Mouse (Mus musculus) limb, embryonic 12.5 days (tissue): ENCODE measurements around the gene Ints1. TPM values are rescaled to one million over a fixed set of nuclear protein-coding genes. Genes with fewer than 3 reads are reported as not detected.

Experiments used
- ATAC-seq: fragments of 200-750 bp; cut with Nextera tagmentation; 2 replicates; pipeline ENCODE4 v1.8.0; 2017; ENCODE audit warnings: low read depth, moderate TSS enrichment; ENCODE audit not compliant: insufficient number of reproducible peaks, insufficient read depth, low FRiP score, low TSS enrichment
- H3K27ac ChIP-seq: fragments of 300-500 bp; sonication (generic); 2 replicates; pipeline ENCODE4 v1.5.1; 2016; ENCODE audit warnings: mild to moderate bottlenecking, moderate library complexity
- H3K27me3 ChIP-seq: fragments of 300-500 bp; sonication (generic); 2 replicates; pipeline ENCODE4 v1.6.1; 2016; ENCODE audit warnings: mild to moderate bottlenecking, moderate library complexity
- H3K36me3 ChIP-seq: fragments of 300-500 bp; sonication (generic); 2 replicates; pipeline ENCODE4 v1.6.1; 2016; ENCODE audit warnings: mild to moderate bottlenecking, moderate library complexity
- H3K4me1 ChIP-seq: fragments of 300-500 bp; sonication (generic); replicated peaks from 2 replicates; pipeline ENCODE4 v1.6.1; 2016
- H3K4me2 ChIP-seq: fragments of 300-500 bp; sonication (generic); 2 replicates; pipeline ENCODE4 v1.6.1; 2016; ENCODE audit warnings: mild to moderate bottlenecking, moderate library complexity
- H3K4me3 ChIP-seq: fragments of 300-500 bp; sonication (generic); replicated peaks from 2 replicates; pipeline ENCODE4 v1.5.1; 2016; ENCODE audit warnings: mild to moderate bottlenecking
- H3K9ac ChIP-seq: fragments of 300-500 bp; sonication (generic); replicated peaks from 2 replicates; pipeline ENCODE4 v1.6.1; 2016; ENCODE audit warnings: mild to moderate bottlenecking, moderate library complexity
- H3K9me3 ChIP-seq: fragments of 300-500 bp; sonication (generic); 2 replicates; pipeline ENCODE4 v1.6.1; 2016; ENCODE audit warnings: mild to moderate bottlenecking, moderate library complexity
- WGBS: fragments of 180-500 bp; shearing (Covaris S2); methylation state at CpG from one replicate; pipeline ENCODE4 v1.1.7; 2016; 5-methylcytosine and 5-hydroxymethylcytosine counted together
- polyA plus RNA-seq: library from polyadenylated mRNA; unstranded; fragments of >200 nt; fragmentation: Nextera tagmentation; extraction: Ambion mirVana; gene quantifications from 2 replicates; pipeline ENCODE4 v1.2.1, GENCODE M21; 2016

Gene Ints1
- polyA plus RNA-seq, 1 experiment from 2014 or later = 32.8 TPM

DNA sequence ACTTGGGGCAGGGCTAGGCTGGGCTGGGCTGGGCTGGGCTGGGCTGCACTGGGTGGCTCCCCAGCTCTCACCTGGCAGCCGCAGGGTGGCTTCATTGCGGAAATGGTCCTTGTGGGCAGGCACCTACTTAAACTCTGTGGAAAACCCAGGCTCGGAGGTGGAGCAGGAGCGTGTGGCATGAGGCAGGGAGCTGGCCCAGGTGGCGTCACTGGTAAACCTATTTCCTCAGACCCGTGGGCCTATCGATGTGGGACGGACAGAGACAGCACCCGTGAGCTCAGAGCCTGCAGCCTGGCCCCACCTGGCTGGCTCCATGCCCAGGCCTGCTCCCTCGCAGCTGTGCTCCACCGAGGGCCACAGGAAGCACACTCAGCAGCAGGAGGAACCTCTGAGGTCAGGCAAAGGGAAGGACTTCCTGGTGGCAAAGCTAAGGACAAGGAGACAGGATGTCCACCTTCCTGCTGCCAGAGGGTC lies 42.8 kb downstream of the Ints1 start:
- H3K4me3 ChIP-seq = no peak overlapping the region
- no peaks in the 10 kb centered on the region for H3K9me3 ChIP-seq
- peaks cover 63% of the 10 kb centered on the region for H3K4me1 ChIP-seq
- no peak for ATAC-seq
- H3K4me2 ChIP-seq = no peak overlapping the region
- H3K9ac ChIP-seq = no peak overlapping the region
- 52% methylated on average over 11 of the region's 11 CpGs for WGBS
- peak overlapping the region; percentile 62; the same call in 1 of the 2 replicates for H3K27ac ChIP-seq
- H3K36me3 ChIP-seq = no peaks in the 10 kb centered on the region
- no peaks in the 10 kb centered on the region for H3K27me3 ChIP-seq

DNA sequence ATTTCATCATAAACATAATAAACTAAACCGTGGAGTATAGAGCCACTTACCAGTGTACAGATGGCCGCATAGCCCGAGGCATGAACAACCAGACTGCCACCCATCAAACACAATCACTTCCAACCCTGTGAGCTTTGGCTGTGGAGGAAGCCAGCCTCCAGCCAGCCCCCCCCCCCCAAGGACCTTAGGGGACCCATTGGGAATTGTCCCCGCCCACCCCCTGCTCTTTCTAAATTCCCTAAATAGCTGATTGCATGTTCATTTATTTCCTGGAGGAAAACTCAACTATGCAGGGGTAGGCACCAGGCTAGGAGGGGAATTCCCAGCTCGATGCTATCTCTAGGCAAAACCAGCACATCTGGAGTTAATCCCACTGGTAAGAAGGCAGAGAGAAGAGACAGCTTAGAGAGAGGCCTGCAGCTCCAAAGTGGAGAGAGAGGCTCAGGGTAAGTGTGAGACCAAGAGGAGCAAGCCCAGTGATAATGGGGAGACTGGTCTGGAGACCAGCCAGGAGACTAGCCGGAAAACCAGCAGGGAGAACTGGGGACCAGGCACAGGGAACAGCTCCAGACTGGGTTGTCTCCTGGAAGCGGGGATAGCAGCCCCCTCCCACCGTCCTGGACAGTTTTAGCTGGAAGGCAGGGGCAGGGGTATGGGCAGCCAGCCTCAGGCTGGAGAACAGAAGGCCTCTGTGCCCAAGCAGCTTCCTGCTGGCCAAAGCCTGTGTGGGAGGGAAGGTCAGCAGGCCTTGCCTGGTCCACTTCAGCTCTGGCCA lies 44.6 kb downstream of the Ints1 start:
- Histone ChIP-seq H3K4me3 (no peak overlapping the region), H3K9ac (peak overlapping the region; percentile 27; the same call in 1 of the 2 replicates), H3K36me3 (no peaks in the 10 kb centered on the region), H3K4me2 (peak overlapping the region; percentile 23; the same call in 1 of the 2 replicates), H3K9me3 (no peaks in the 10 kb centered on the region), H3K27me3 (no peaks in the 10 kb centered on the region), H3K4me1 (peaks cover 55% of the 10 kb centered on the region), H3K27ac (peak overlapping the region; percentile 82)
- 13% methylated on average over 8 of the region's 8 CpGs for WGBS
- no peak; the same call in 1 of the 2 replicates for ATAC-seq

DNA sequence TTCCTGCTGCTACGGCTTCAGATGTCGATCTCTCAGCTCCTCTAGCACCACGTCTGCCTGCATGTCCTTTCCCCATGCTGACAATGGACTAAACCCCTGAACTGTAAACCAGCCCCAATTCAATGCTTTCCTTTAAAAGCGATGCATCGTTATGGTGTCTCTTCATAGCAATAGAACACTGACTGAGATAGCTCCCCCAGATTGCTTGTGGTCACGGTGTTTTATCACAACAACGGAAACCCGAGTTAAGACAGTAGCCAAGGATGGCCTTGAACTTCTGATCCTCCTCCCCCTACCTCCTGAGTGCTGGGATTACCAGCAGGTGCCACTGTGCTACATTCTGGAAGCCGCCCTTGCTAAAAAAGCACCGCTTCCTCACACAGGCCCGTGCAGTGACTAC lies 48.2 kb downstream of the Ints1 start:
- no peak overlapping the region for H3K4me3 ChIP-seq
- no peaks in the 10 kb centered on the region for H3K9me3 ChIP-seq
- no peak overlapping the region for H3K27ac ChIP-seq
- H3K9ac ChIP-seq = no peak overlapping the region
- ATAC-seq = no peak
- H3K4me2 ChIP-seq = no peak overlapping the region
- no peaks in the 10 kb centered on the region for H3K36me3 ChIP-seq
- H3K27me3 ChIP-seq = no peaks in the 10 kb centered on the region
- H3K4me1 ChIP-seq = peaks cover 38% of the 10 kb centered on the region
- WGBS = 88% methylated on average over 11 of the region's 11 CpGs

GRCm38 (mm10) chr5:139726186-139726585 lies 49.3 kb downstream of the Ints1 start:
- Histone ChIP-seq H3K27ac (no peak overlapping the region), H3K9ac (no peak overlapping the region), H3K27me3 (no peaks in the 10 kb centered on the region), H3K36me3 (0 out of 2 replicates have a peak, but pooled peaks cover 3% of the 10 kb centered on the region), H3K4me1 (peaks cover 29% of the 10 kb centered on the region), H3K4me2 (no peak overlapping the region), H3K4me3 (no peak overlapping the region), H3K9me3 (no peaks in the 10 kb centered on the region)
- no peak for ATAC-seq
- WGBS = 84% methylated on average over 3 of the region's 3 CpGs

DNA sequence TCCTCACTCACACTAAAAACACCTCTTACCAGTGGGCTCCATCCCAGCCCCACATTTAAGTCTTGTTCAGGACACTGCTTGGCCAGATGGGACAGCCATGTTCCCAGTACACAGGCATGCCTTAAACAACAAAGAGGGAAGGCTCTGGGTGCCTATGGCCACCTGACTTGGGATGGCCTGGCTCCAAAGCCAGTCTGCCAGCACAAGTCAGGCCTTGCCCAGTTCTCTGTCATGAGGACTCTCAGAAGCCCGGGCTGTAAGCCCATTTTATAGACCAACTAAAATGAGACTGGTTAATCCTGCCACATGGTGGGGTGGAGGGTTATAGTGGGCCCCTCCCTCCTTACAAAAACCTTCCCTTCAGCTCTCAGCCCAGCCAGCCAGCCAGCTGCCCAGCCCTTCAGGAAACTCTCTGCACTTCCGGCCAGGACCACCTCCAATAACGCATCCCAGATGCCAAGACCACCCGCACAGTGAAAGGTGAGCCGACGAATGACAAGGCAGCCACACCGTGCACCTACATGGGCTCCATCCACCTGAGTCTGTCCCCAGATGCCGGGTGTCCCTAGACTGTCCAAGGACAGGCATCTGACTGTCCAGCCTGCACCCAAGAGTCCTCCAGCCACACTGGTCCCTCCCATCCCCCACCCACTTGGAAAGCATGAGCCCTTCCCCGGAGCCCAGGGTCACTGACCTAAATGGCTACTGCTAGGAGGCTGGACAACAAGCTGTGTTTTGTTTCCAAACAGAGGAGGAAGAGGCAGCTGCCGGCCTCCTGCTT lies 50.9 kb downstream of the Ints1 start:
- Histone ChIP-seq H3K4me1 (peaks cover 13% of the 10 kb centered on the region), H3K9me3 (no peaks in the 10 kb centered on the region), H3K9ac (no peak overlapping the region; the same call in 1 of the 2 replicates), H3K4me3 (no peak overlapping the region), H3K4me2 (peak overlapping the region; percentile 2; the same call in 1 of the 2 replicates), H3K27ac (peak overlapping the region; percentile 78), H3K27me3 (no peaks in the 10 kb centered on the region), H3K36me3 (0 out of 2 replicates have a peak, but pooled peaks cover 7% of the 10 kb centered on the region)
- 0 out of 2 replicates have a peak, but pooled peaks have one; percentile 53 for ATAC-seq
- WGBS = 12% methylated on average over 10 of the region's 10 CpGs

DNA sequence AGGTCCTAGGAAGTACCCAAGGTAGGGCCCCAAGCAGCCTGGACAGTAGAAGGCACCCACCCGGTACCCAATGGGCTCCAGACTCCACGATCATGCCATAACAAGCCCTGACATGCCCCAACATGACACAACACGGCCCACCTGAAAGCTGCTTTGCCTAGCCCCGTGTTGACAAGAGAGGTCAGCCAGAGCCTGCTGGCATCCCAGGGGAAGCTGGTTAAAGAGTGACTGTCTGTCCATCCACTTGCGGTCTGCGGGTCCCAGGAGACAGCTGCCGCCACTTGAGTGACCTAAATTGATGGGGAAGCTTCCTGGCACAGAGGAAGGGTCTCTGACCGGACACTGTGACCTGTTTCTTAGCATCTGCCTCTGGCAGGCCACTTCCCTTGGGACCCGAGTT lies 52.4 kb downstream of the Ints1 start:
- no peak overlapping the region for H3K4me2 ChIP-seq
- no peaks in the 10 kb centered on the region for H3K9me3 ChIP-seq
- no peak overlapping the region for H3K27ac ChIP-seq
- H3K27me3 ChIP-seq = no peaks in the 10 kb centered on the region
- 73% methylated on average over 9 of the region's 9 CpGs for WGBS
- 0 out of 2 replicates have a peak, but pooled peaks cover 7% of the 10 kb centered on the region for H3K36me3 ChIP-seq
- H3K4me1 ChIP-seq = peaks cover 13% of the 10 kb centered on the region
- no peak overlapping the region for H3K4me3 ChIP-seq
- no peak for ATAC-seq
- no peak overlapping the region for H3K9ac ChIP-seq

- WGBS = 74% methylated on average over 6 of the region's 6 CpGs
These were observed 52.8 kb downstream of the Ints1 start for GRCm38 (mm10) chr5:139722709-139723108.

GRCm38 (mm10) chr5:139718949-139719348 lies 56.5 kb downstream of the Ints1 start:
- no peaks in the 10 kb centered on the region for H3K4me1 ChIP-seq
- H3K9ac ChIP-seq = 0 out of 2 replicates have a peak overlapping the region, but pooled peaks have one; percentile 18
- ATAC-seq = no peak
- 74% methylated on average over 6 of the region's 7 CpGs for WGBS
- no peak overlapping the region for H3K4me3 ChIP-seq
- H3K4me2 ChIP-seq = no peak overlapping the region
- no peak overlapping the region for H3K27ac ChIP-seq
- H3K36me3 ChIP-seq = peaks cover 30% of the 10 kb centered on the region; the same call in 1 of the 2 replicates
- no peaks in the 10 kb centered on the region for H3K27me3 ChIP-seq
- no peaks in the 10 kb centered on the region for H3K9me3 ChIP-seq

More at GRCm38 (mm10) chr5:139722709-139723108, 52.8 kb downstream of the Ints1 start:
- Histone ChIP-seq H3K27ac (no peak overlapping the region), H3K4me3 (no peak overlapping the region), H3K4me2 (no peak overlapping the region), H3K9me3 (no peaks in the 10 kb centered on the region), H3K9ac (no peak overlapping the region), H3K4me1 (peaks cover 13% of the 10 kb centered on the region), H3K27me3 (no peaks in the 10 kb centered on the region), H3K36me3 (0 out of 2 replicates have a peak, but pooled peaks cover 7% of the 10 kb centered on the region)
- ATAC-seq = no peak

DNA sequence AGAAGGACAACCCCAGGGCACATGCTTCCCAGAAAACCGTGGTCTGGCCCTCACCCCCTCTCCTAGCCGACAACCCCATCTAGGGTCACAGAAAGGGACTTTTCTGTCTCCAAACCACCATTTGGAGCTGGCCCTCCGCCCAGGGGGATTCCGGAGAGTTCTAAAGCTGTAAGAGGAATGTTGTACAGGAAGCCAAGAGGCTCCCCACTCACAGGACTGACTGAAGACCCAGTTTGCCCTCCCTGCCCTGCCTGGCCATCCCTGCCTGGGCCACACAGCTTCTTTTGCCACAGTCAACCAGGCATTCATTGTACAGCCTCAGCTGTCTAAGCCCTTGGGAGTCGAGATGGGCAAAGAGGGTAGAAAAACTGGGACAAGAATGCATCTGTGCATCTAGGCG lies 56.9 kb downstream of the Ints1 start:
- Histone ChIP-seq H3K4me1 (no peaks in the 10 kb centered on the region), H3K27me3 (no peaks in the 10 kb centered on the region), H3K9me3 (no peaks in the 10 kb centered on the region), H3K4me2 (no peak overlapping the region), H3K27ac (no peak overlapping the region), H3K4me3 (no peak overlapping the region), H3K36me3 (peaks cover 30% of the 10 kb centered on the region; the same call in 1 of the 2 replicates), H3K9ac (0 out of 2 replicates have a peak overlapping the region, but pooled peaks have one; percentile 18)
- no peak for ATAC-seq
- WGBS = 80% methylated on average over 6 of the region's 6 CpGs

- H3K9me3 ChIP-seq = no peaks in the 10 kb centered on the region
- WGBS = 96% methylated on average over 2 of the region's 2 CpGs
- H3K4me2 ChIP-seq = no peak overlapping the region
- H3K36me3 ChIP-seq = peaks cover 30% of the 10 kb centered on the region; the same call in 1 of the 2 replicates
- H3K4me1 ChIP-seq = no peaks in the 10 kb centered on the region
- H3K27me3 ChIP-seq = no peaks in the 10 kb centered on the region
- no peak overlapping the region for H3K9ac ChIP-seq
- no peak for ATAC-seq
- no peak overlapping the region for H3K27ac ChIP-seq
- H3K4me3 ChIP-seq = no peak overlapping the region
These were observed 57.8 kb downstream of the Ints1 start for GRCm38 (mm10) chr5:139717723-139718122.

DNA sequence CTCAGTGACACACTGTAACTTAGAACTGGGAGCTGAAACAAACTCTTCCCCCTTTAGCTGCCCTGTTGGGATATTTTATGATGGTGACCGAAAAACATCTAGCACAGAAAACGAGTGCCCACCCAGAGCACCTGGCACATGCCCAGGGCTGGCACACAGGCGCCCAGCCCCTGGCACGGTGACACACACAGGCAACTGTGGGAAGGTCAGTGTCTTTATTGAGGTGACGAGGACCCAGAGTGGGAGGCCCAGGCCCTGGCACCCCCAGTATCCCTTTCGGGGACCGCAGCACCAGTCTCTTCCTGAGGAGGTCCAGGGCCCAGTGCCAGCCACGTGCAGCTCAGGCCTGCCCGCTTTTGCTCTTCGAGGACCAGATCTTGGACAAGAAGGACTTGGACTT lies 69.0 kb downstream of the Ints1 start:
- H3K4me2 ChIP-seq = no peak overlapping the region
- no peak for ATAC-seq
- H3K36me3 ChIP-seq = peaks cover 54% of the 10 kb centered on the region
- H3K27me3 ChIP-seq = no peaks in the 10 kb centered on the region
- H3K4me1 ChIP-seq = no peaks in the 10 kb centered on the region
- no peak overlapping the region for H3K9ac ChIP-seq
- no peak overlapping the region for H3K27ac ChIP-seq
- peaks cover 7% of the 10 kb centered on the region; the same call in 1 of the 2 replicates for H3K9me3 ChIP-seq
- 94% methylated on average over 10 of the region's 10 CpGs for WGBS
- no peak overlapping the region for H3K4me3 ChIP-seq
